Mouse (Mus musculus) cerebellum, adult 9-11 months (tissue): ENCODE measurements around the gene Unc50.

Source experiments
- DNase-seq: peaks from one replicate; pipeline ENCODE4 v3.0.0; 2022

The Unc50 gene

GRCm38 (mm10) chr1:37429366-37430296 is at the start of gene Unc50, which contains the start of gene Coa5:
TSS of gene Unc50 (plus strand) at chr1:37430139.
TSS of gene Coa5 (minus strand) at chr1:37430103.
- DNase-seq = peak; percentile 96

GRCm38 (mm10) chr1:37380913-37381312 is 49.0 kb upstream of the Unc50 start:
- DNase-seq = no peak

- no peak for DNase-seq
Observed at GRCm38 (mm10) chr1:37384304-37384703, 45.6 kb upstream of the Unc50 start.

GRCm38 (mm10) chr1:37386448-37386971 is 43.4 kb upstream of the Unc50 start:
- peak; percentile 57 for DNase-seq

GRCm38 (mm10) chr1:37393174-37393573 is 36.8 kb upstream of the Unc50 start:
- DNase-seq = no peak

GRCm38 (mm10) chr1:37396481-37396880 is 33.5 kb upstream of the Unc50 start:
- no peak for DNase-seq

- DNase-seq = no peak
Observed at GRCm38 (mm10) chr1:37398961-37399360, 31.0 kb upstream of the Unc50 start.

- no peak for DNase-seq
Observed at GRCm38 (mm10) chr1:37399734-37400133, 30.2 kb upstream of the Unc50 start.

GRCm38 (mm10) chr1:37401687-37402086 is 28.3 kb upstream of the Unc50 start:
- peak; percentile 77 for DNase-seq

- no peak for DNase-seq
Observed at GRCm38 (mm10) chr1:37405137-37405536, 24.8 kb upstream of the Unc50 start.

GRCm38 (mm10) chr1:37407228-37407627 is 22.7 kb upstream of the Unc50 start:
- DNase-seq = no peak

- no peak for DNase-seq
Observed at GRCm38 (mm10) chr1:37408059-37408458, 21.9 kb upstream of the Unc50 start.

GRCm38 (mm10) chr1:37408678-37409077 is 21.3 kb upstream of the Unc50 start:
- DNase-seq = no peak

- peak; percentile 43 for DNase-seq
Observed at GRCm38 (mm10) chr1:37409647-37410046, 20.3 kb upstream of the Unc50 start.

GRCm38 (mm10) chr1:37415394-37415793 is 14.5 kb upstream of the Unc50 start:
- DNase-seq = no peak

GRCm38 (mm10) chr1:37419420-37419819 is 10.5 kb upstream of the Unc50 start:
- no peak for DNase-seq

GRCm38 (mm10) chr1:37427144-37427875 is 2.6 kb upstream of the Unc50 start:
- no peak for DNase-seq

GRCm38 (mm10) chr1:37428911-37429310 is 1.0 kb upstream of the Unc50 start:
- DNase-seq = peak; percentile 47

GRCm38 (mm10) chr1:37430297-37430840 is 430 bp downstream of the Unc50 start:
- no peak for DNase-seq

GRCm38 (mm10) chr1:37436419-37436818 is 6.5 kb downstream of the Unc50 start:
- DNase-seq = no peak

- DNase-seq = no peak
Observed at GRCm38 (mm10) chr1:37442848-37443835, 13.2 kb downstream of the Unc50 start.
